Mouse (Mus musculus) heart, embryonic 14.5 days (tissue): Measurements from ENCODE around the gene Bcr. TPM values are rescaled to one million over a fixed set of nuclear protein-coding genes. Genes with fewer than 3 reads are reported as not detected.
A peak's percentile ranks its signal among the peaks of the same experiment; 100 is the strongest.

ENCODE experiments used
- ATAC-seq: fragments of 200-750 bp; cut with Nextera tagmentation; 2 replicates; pipeline ENCODE4 v1.8.0; 2017; ENCODE audit warnings: low read depth, moderate TSS enrichment; ENCODE audit not compliant: insufficient number of reproducible peaks, insufficient read depth, low FRiP score
- H3K27ac ChIP-seq, 2 experiments: fragments of 200-500 bp in 1 of 2; fragments of 300-500 bp in 1 of 2; sonication (generic) in 1 of 2; replicated peaks in 1 of 2; 2 replicates each; pipeline ENCODE4 v1.5.1; 2012 to 2014; ENCODE audit warnings: low read depth in 2 of 2, low read length in 2 of 2, control low read depth in 1 of 2, mild to moderate bottlenecking in 1 of 2, mixed read lengths in 1 of 2; ENCODE audit not compliant: control insufficient read depth in 1 of 2, insufficient read depth in 1 of 2
- H3K27me3 ChIP-seq: fragments of 300-500 bp; sonication (generic); 2 replicates; pipeline ENCODE4 v1.6.1; 2014; ENCODE audit warnings: mild to moderate bottlenecking, low read length, control low read depth; ENCODE audit not compliant: control insufficient read depth, insufficient read depth
- H3K36me3 ChIP-seq: fragments of 300-500 bp; sonication (generic); 2 replicates; pipeline ENCODE4 v1.6.1; 2014; ENCODE audit warnings: mild to moderate bottlenecking, control low read depth, low read length, mixed read lengths; ENCODE audit not compliant: control insufficient read depth, insufficient read depth
- H3K4me1 ChIP-seq, 2 experiments: fragments of 200-500 bp in 1 of 2; fragments of 300-500 bp in 1 of 2; sonication (generic) in 1 of 2; 2 replicates each; pipeline ENCODE4 v1.6.1; 2012 to 2014; ENCODE audit warnings: low read length in 2 of 2, control low read depth in 1 of 2, mixed read lengths in 1 of 2; ENCODE audit not compliant: control insufficient read depth in 2 of 2, insufficient read depth in 2 of 2
- H3K4me2 ChIP-seq: fragments of 300-500 bp; sonication (generic); 2 replicates; pipeline ENCODE4 v1.6.1; 2014; ENCODE audit warnings: mild to moderate bottlenecking, low read length
- H3K4me3 ChIP-seq, 2 experiments: fragments of 200-500 bp in 1 of 2; fragments of 300-500 bp in 1 of 2; sonication (generic) in 1 of 2; 2 replicates each; pipeline ENCODE4 v1.5.1; 2012 to 2014; ENCODE audit warnings: low read length in 2 of 2, mild to moderate bottlenecking in 2 of 2, control low read depth in 1 of 2, low read depth in 1 of 2, moderate library complexity in 1 of 2; ENCODE audit not compliant: control insufficient read depth in 1 of 2, insufficient read depth in 1 of 2
- H3K9ac ChIP-seq: fragments of 300-500 bp; sonication (generic); 2 replicates; pipeline ENCODE4 v1.6.1; 2014; ENCODE audit warnings: mild to moderate bottlenecking, low read length
- H3K9me3 ChIP-seq: fragments of 300-500 bp; sonication (generic); 2 replicates; pipeline ENCODE4 v1.6.1; 2016; ENCODE audit warnings: low read length, control low read depth; ENCODE audit not compliant: control insufficient read depth
- WGBS: fragments of 180-500 bp; shearing (Covaris S2); extraction: QIAGEN DNeasy Blood & Tissue Kit; methylation state at CpG from one replicate; pipeline ENCODE4 v1.1.7; 2014; 5-methylcytosine and 5-hydroxymethylcytosine counted together
- polyA plus RNA-seq: library from polyadenylated mRNA; unstranded; fragments of >200 nt; fragmentation: Nextera tagmentation; extraction: Ambion mirVana; gene quantifications from 2 replicates; pipeline ENCODE4 v1.2.1, GENCODE M21; 2014

Bcr gene
- polyA plus RNA-seq, 1 experiment from 2014 or later: 14.5 TPM

DNA sequence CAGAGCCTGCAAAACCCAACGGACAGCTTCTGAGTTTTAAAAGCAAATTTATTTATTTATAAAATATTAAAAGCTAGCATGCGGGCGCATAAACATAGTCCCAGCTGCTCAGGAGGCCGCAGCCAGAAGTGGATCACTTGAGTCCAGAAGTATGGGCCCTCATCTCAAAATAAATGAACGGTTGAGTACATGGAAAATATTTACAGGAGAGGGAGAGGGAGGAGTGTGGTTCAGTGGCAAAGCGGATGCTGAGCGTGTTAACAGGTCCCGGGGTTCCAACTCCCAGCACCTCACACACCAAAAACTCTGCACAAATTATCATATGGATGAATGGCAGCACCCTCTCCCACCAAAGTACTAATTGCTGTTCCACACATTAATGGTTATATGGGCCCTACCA, 2.1 kb upstream of the Bcr start:
- Histone ChIP-seq H3K9ac (no peak overlapping the region), H3K4me2 (no peak overlapping the region), H3K27me3 (peaks cover 27% of the 10 kb centered on the region), H3K36me3 (no peaks in the 10 kb centered on the region), H3K4me3 (no peak overlapping the region), H3K27ac (no peak overlapping the region), H3K4me1 (peaks cover 30 to 43% of the 10 kb centered on the region in 2 experiments), H3K9me3 (no peaks in the 10 kb centered on the region)
- no peak for ATAC-seq
- 68% methylated on average over 8 of the region's 8 CpGs for WGBS

DNA sequence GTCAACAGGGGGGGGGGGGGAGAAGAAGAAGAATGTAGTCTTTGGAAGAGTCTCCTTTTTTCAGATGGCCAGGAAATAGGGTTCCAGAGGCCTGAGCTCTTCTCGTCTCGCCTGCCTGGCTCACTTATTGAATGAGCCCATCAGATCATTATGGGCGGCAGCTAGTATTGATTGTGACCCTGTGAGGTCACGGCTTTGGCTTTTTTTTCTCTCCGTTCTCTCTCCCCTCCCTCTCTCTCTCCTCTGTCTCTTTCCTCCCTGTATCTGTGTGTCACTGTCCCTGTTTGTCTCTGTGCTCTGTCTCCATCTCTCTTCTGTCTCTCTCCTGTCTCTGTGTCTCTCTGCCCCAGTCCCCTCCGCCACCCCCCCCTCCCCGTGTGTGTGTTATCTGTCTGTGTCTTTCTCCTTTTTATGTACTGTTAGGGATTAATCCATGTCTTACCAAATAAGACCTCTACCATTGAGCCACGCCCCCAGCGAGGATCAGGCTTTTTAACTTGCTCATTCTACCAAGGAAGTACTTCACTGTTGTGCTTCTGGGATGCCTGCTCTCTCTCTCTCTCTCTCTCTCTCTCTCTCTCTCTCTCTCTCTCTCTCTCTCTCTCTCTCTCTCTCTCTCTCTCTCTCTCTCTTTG, 1.5 kb upstream of the Bcr start:
- no peak overlapping the region for H3K4me3 ChIP-seq
- no peak overlapping the region for H3K9ac ChIP-seq
- H3K4me1 ChIP-seq: peaks cover 32 to 43% of the 10 kb centered on the region in 2 experiments
- H3K9me3 ChIP-seq: no peaks in the 10 kb centered on the region
- 53% methylated on average over 9 of the region's 9 CpGs for WGBS
- peaks cover 25% of the 10 kb centered on the region for H3K27me3 ChIP-seq
- ATAC-seq: no peak
- H3K36me3 ChIP-seq: no peaks in the 10 kb centered on the region
- H3K4me2 ChIP-seq: no peak overlapping the region
- H3K27ac ChIP-seq: no peak overlapping the region

GRCm38 (mm10) chr10:75059396-75059795, 996 bp upstream of the Bcr start:
- Histone ChIP-seq H3K27me3 (peaks cover 25% of the 10 kb centered on the region), H3K4me2 (peak overlapping the region; percentile 91), H3K9me3 (no peaks in the 10 kb centered on the region), H3K27ac (no peak overlapping the region), H3K4me1 (peaks cover 28 to 43% of the 10 kb centered on the region in 2 experiments), H3K9ac (no peak overlapping the region), H3K4me3 (0 out of 4 replicates have a peak overlapping the region, but pooled peaks of 1 of the 2 experiments have one; percentile 90), H3K36me3 (0 out of 2 replicates have a peak, but pooled peaks cover under 1% of the 10 kb centered on the region)
- 2% methylated on average over 11 of the region's 11 CpGs for WGBS
- no peak for ATAC-seq

DNA sequence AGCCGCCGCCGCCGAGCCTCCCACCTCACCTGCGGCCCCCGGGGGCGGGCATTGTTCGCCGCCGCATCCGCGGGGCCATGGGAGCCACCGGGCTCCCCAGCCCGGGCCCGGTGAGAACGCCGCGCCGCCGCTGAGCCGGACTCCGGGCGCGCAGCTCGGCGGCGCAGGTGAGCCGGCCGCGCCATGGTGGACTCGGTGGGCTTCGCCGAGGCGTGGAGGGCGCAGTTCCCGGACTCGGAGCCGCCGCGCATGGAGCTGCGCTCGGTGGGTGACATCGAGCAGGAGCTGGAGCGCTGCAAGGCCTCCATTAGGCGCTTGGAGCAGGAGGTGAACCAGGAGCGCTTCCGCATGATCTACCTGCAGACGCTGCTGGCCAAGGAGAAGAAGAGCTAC, 447 bp downstream of the Bcr start:
- 0% methylated on average over 35 of the region's 48 CpGs for WGBS
- H3K36me3 ChIP-seq: 0 out of 2 replicates have a peak, but pooled peaks cover 4% of the 10 kb centered on the region
- peak overlapping the region in 1 of 2 experiments; percentile 28; a peak in 1 of 4 replicates for H3K27ac ChIP-seq
- peak overlapping the region; percentile 91 for H3K4me2 ChIP-seq
- peaks cover 25% of the 10 kb centered on the region for H3K27me3 ChIP-seq
- H3K9me3 ChIP-seq: no peaks in the 10 kb centered on the region
- H3K9ac ChIP-seq: peak overlapping the region; percentile 85
- peak; percentile 5; the same call in 1 of the 2 replicates for ATAC-seq
- peak overlapping the region; percentile 89 to 90 for H3K4me3 ChIP-seq
- peaks cover 27 to 38% of the 10 kb centered on the region in 2 experiments for H3K4me1 ChIP-seq

DNA sequence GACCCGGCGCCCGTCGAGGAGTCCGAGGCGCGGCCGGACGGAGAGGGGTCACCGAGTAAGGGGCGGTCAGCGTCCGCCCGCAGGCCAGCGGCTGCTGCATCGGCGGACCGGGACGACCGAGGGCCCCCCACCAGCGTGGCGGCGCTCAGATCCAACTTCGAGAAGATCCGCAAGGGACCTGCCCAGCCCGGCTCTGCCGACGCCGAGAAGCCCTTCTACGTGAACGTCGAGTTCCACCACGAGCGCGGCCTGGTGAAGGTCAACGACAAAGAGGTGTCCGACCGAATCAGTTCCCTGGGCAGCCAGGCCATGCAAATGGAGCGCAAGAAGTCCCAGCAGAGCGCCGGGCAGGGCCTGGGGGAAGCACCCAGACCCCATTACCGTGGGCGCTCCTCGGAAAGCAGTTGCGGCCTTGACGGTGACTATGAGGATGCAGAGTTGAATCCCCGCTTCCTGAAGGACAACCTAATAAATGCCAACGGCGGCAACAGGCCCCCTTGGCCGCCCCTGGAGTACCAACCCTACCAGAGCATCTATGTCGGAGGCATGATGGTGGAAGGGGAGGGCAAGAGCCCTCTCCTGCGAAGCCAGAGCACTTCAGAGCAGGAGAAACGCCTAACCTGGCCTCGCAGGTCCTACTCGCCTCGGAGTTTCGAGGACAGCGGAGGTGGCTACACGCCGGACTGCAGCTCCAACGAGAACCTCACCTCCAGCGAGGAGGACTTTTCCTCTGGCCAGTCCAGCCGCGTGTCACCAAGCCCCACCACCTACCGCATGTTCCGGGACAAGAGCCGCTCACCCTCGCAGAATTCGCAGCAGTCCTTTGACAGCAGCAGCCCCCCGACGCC, 1.2 kb downstream of the Bcr start:
- peak overlapping the region; percentile 85 for H3K9ac ChIP-seq
- peaks cover 22% of the 10 kb centered on the region for H3K27me3 ChIP-seq
- 0 out of 2 replicates have a peak, but pooled peaks cover 4% of the 10 kb centered on the region for H3K36me3 ChIP-seq
- H3K4me1 ChIP-seq: peaks cover 27 to 38% of the 10 kb centered on the region in 2 experiments
- H3K9me3 ChIP-seq: no peaks in the 10 kb centered on the region
- H3K4me3 ChIP-seq: peak overlapping the region; percentile 89 to 90
- H3K4me2 ChIP-seq: peak overlapping the region; percentile 91
- 2% methylated on average over 71 of the region's 71 CpGs for WGBS
- no peak overlapping the region for H3K27ac ChIP-seq
- no peak for ATAC-seq

GRCm38 (mm10) chr10:75062189-75062561, 1.8 kb downstream of the Bcr start:
- Histone ChIP-seq H3K9ac (peak overlapping the region; percentile 85), H3K4me3 (peak overlapping the region; percentile 89 to 90), H3K4me2 (peak overlapping the region; percentile 91), H3K36me3 (0 out of 2 replicates have a peak, but pooled peaks cover 4% of the 10 kb centered on the region), H3K27ac (no peak overlapping the region), H3K27me3 (peaks cover 15% of the 10 kb centered on the region), H3K4me1 (peaks cover 27 to 38% of the 10 kb centered on the region in 2 experiments), H3K9me3 (no peaks in the 10 kb centered on the region)
- ATAC-seq: no peak
- WGBS: 20% methylated on average over 6 of the region's 6 CpGs

- peak overlapping the region; percentile 91 for H3K4me2 ChIP-seq
- ATAC-seq: no peak
- 49% methylated on average over 6 of the region's 6 CpGs for WGBS
- peaks cover 27 to 41% of the 10 kb centered on the region in 2 experiments for H3K4me1 ChIP-seq
- no peak overlapping the region for H3K27ac ChIP-seq
- H3K9ac ChIP-seq: no peak overlapping the region
- peaks cover 11% of the 10 kb centered on the region for H3K27me3 ChIP-seq
- peak overlapping the region; percentile 89 to 90 for H3K4me3 ChIP-seq
- H3K36me3 ChIP-seq: 0 out of 2 replicates have a peak, but pooled peaks cover 4% of the 10 kb centered on the region
- no peaks in the 10 kb centered on the region for H3K9me3 ChIP-seq
Measured at GRCm38 (mm10) chr10:75062621-75063020, 2.2 kb downstream of the Bcr start.
